Mouse (Mus musculus): ENCODE data around the gene Nucb1.

GRCm38 (mm10) chr7:45554744-45555143 lies 44.5 kb upstream of the Nucb1 start, which contains the start of gene Hsd17b14:
- TF ChIP-seq CTCF (IDR thresholded peaks at IDR 0.05; ENCODE audit: control insufficient read depth, insufficient read depth, insufficient read length), result no peak
- no peak for TF ChIP-seq MAX (IDR thresholded peaks at IDR 0.05)
- no peak for TF ChIP-seq CEBPB (IDR thresholded peaks at IDR 0.05; ENCODE audit: low read depth)
- no peak for TF ChIP-seq MYOG (IDR thresholded peaks at IDR 0.05; ENCODE audit: control insufficient read depth, extremely low read depth, insufficient read length)
- TF ChIP-seq USF1 (IDR thresholded peaks at IDR 0.05; ENCODE audit: low read depth), result no peak
- TF ChIP-seq MYOD1 (IDR thresholded peaks at IDR 0.05; ENCODE audit: control insufficient read depth, insufficient read length, low read depth), result no peak
